Mouse (Mus musculus) thymus, postnatal 4 days (tissue): ENCODE data around the gene Arfgap2.

ENCODE experiments used
- DNase-seq: peaks from one replicate; pipeline ENCODE4 v3.0.0; 2021

Arfgap2 gene

DNA sequence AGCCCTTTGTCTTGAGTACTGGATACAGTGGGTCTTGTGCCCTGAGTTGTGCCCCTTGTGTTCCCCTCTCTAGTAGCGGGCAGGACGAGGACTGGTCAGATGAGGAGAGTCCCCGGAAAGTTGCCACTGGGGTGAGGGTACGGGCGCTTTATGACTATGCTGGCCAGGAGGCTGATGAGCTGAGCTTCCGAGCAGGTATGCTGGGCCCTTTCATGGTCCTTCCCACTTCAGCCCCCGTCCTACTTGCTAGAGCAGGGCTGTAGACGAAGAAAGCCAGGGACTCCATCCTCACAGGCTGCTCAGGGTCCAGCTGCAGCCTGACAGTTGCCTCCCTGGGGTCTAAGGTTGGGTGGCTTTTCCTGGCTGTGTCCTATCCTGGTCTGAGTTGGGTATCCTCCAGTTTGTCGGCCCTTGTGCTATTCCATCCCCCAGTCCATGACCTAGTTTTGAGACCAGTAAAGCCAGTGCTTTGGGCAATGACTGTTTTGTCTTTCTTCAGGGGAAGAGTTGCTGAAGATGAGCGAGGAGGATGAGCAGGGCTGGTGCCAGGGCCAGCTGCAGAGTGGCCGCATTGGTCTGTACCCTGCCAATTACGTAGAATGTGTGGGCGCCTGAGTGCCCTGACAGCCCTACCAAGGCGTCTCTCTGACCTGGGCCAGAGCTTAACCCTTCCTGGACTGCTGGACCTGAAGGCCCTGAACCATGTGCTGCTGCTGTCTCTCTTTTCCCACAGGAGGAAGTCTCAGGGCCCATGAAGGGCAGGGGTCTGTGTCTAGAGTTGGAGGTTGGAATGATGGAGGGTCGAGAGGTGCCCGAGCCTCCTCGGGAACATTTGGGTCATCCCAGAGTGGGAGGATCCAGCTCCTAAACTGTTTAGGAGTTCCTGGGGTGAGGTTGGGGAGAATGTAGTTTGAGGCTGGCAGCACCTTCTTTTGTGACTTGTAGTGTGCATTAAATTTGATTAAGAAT is 798 bp upstream of the Arfgap2 start:
- no peak for DNase-seq

DNA sequence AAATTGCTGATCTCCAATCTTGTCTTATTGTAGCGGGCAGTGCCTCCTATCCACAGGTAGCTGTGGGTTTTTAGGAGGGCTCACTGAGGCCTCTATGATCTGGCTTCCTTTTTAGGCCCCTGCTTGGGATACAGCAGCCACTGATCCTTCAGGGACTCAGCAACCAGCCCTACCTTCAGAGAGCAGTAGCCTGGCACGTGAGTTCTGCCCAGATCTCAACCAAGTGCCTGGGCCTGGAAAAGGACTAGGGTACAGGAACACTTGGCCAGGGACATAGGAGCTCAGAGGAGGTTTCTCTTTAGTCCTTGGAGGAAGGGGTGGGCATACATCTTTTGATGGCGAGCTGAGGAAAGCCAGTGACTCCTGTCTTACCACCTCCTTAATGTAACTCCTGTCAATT is 3.3 kb downstream of the Arfgap2 start:
- no peak for DNase-seq

DNA sequence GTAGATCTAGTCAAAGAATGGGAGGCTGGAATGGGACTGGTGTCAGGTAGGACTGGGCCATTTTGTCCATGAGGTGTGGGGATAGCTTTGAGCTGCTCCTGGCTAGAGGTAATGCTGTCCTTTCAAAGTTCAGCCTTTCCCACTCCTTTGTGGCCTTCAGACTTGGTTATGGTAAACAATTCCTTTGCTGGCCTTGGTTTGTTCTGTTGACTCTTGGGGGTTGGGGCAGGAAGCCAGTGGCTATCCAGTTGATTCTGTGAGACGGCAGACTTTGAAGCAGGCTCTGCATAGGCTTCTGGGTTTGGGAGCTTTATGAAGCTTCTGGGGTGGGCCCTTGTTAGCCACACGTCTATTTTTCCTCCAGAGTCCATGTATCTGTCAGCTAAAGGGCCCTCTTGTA is 3.9 kb downstream of the Arfgap2 start:
- no peak for DNase-seq

DNA sequence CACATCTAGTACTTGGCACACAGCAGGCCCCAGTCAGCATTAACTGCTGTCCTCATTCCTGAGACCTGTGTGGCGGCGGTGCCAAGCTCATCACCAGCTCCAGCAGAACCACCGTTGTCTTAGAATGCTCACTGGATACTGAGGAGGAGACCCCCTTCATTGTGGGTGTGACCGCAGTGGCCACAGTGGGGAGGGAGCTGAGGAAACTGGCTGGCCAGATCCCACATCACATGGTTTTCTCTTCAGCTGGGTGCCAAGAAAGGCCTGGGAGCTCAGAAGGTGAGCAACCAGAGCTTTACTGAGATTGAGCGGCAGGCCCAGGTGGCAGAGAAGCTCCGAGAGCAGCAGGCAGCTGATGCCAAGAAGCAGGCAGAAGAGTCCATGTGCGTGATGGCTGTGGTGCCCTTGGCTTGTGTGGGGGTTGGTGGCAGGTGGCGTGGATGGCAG is 4.9 kb downstream of the Arfgap2 start:
- no peak for DNase-seq

DNA sequence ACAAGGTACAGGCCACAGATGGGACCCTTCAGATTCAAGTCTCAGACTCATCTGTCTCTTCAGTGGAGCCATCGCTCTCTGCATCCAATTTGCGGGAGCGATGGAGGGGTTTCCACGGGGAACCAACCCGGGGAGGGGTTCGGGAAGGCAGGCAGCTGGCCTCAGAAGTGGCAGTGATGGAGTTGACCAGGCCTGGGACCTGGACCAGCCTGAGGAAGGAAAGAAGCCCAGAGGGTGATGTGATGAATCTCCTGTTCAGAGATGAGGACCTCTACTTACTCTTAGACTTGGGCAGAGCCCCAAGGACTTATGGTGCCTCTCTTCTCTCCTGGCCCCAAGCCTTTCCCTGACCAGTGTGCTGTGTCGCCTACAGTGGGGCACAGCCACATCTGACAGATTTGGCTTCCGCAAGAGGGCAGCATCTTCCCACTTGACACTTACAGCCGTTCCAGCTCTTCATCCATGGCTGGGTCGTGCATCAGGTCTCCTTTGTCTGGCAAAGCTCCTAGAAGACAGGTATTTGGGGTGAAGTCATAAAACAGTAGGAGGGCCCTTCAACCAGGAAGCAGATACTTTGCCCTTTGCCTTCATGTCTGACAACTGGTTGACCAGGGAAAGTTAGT is 14.1 kb downstream of the Arfgap2 start:
- peak; percentile 69 for DNase-seq

DNA sequence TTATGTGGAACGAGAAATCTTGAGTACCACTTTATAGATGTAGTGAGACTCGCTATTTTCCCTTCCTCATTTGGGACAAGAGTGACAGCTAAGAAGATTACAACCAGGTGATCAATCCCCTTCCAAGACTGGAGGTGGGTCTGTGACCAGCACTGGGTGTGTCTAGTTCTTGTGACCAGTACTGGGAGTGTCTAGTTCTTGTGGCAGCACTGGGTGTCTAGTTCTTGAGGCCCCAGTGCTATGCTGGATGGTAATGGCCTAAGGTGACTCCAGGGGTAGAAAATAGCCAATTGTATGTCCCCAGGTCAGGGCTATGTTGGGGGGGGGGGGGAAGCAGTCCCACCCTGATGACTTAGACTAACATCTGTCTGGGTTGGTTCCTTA is 14.6 kb downstream of the Arfgap2 start:
- DNase-seq = no peak

DNA sequence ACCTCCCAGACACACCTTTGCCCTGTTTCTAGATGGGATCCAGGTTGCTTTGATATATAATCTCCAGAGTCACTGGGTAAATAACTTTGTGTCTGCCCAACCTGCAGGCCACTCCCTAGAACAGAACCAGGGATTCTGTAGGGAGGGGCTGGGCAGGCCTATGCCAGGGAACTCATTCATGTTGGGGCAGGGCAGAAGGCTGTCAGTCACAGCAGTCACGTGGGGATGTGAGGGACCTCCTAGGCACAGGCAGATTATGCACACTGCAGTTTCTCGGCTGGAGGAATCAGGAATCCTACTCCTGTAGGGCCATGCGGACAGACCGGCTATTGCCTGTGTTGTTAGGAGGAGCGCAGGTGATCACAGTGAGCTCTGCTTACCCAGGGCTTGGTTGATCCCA is 16.6 kb downstream of the Arfgap2 start:
- DNase-seq = peak; percentile 7

DNA sequence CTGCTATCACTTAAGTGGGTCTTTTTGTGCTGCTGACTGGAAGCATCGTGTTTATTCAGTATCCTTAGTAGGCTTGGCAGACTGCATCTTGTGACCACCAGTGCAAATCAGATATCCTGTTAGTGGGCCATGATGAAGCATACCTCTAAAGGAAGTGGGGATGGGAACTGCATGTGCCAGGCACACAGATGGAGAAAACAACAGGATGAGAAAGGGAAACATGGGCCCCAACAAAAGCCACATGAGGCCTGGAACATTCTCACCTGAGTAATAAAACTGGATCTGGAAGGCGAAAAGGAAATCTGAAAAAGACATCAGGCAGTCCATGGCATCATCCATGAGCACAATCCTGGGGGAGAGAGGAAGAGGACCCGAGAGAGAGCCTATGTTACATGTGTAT is 19.2 kb downstream of the Arfgap2 start:
- no peak for DNase-seq

DNA sequence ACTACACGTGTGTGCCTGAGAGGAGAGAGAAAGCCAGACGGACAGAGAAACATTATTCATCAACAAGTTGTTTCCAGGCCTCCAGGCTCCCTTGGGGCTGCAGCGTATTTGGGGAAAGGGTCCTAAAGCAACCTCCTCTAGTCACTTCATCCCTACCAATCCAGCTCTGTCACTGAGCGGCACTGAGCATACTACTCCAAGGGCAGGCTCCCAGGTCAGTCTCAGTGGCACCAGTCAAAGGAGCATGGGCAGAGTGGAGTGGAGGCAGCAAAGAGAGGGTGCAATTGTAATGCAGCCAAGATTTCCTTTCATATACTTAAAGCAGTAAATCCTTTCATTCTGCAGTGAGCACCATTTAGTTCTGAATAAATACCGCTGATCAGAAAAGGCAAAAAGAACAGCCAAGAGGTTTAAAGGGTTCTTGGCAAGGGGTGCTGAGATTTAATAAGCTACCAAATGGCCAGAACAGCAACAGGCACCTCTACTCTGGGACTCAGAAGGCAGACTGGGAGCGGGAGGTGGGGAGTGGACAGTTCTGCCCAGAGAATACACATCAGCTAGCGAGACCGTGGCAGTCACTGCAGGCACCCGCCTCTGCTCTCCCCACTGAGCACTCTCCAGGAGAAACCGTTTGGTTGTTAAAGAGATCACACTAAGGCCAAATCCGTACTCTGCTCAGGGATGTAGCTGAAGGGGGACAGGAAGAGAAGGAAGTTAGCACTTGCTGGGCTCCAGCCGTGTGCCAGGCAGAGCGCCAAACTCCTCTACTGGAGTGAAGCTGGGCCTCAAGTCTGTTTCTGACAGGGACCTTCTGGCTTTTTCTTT is 19.8 kb downstream of the Arfgap2 start:
- DNase-seq = no peak

DNA sequence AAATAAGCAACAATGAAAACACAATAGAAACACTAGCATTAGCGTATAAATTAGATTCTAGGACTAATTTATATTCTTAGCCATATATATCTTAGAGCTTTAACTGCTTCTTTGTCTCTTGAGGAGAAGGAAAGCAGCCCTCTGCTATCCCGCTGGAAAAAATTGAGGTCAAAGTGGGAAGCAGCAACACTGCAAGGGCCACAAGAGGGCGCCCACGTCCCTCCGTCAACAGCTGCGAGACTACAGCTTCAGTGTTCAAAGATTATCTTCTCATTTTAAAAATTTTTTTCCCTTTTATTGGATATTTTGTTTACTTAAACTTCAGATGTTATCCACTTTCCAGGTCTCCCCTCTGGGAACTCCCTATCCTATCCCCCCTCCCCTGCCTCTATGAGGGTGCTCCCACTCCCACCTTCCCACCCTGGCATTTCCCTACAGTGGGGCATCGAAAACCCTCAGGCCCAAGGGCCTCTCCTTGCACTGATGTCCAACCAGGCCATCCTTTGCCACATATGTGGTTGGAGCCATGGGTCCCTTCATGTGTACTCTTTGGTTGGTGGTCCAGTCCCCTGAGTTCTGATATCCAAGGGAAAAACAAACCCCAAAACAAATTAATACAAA is 21.2 kb downstream of the Arfgap2 start:
- DNase-seq = peak; percentile 87

DNA sequence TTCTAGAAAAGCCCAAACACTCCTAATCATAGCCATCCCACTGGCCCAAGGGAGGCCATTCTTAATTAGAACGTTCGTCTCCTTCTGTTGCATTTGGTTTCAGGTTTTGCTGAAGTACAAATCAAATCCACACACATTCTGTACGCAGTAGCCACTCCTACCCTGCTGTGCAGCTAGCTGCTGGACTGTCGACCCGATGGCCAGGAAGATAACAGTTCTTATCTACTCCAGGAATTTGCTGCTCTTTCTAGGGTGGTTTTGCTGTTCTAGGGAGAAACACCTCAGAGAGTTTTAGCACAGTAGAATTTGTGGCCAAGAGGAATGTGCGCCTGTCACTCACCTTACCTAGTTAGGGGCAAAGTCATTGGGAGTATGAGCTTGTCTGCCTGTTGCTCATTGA is 22.8 kb downstream of the Arfgap2 start:
- no peak for DNase-seq

DNA sequence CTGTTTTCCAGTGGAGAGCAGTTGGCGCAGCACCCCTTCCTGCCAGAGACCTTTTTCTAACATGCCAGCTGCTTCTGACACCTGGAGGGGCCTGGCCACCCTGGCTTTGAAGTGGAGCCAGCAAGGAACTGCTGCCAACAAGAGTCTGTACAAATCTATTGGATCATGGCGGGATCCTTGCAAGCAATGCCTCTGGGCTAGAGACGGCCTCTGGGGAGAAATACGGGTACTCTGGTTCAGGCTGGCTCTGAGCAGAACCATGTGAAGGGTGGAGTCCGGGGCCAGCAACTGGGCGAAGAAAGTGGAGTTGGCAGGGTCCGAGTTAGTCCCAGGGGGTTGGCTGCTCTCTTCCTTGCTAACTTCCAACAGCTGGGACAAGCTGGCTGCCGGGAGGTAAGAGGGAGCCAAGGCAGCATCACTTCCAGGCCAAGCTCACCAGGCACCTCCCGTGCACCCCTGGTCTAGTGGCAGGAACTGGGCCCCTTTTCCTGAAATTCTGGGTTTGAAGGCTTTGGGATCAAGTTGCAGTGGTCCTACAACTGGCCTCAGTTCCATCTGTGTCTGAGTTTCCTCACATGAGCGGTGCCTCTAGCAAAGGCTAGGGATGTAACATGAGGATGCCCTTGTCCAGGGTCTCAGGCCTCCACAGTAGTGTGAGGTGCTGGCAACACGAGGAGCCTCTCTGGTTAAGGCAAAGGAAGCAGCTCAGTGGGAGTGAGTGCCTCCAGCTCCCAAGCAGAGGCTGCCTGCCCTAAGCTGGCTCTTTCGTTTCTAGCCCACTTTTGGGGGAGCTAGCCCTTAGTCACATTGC is 26.6 kb downstream of the Arfgap2 start:
- DNase-seq = no peak

DNA sequence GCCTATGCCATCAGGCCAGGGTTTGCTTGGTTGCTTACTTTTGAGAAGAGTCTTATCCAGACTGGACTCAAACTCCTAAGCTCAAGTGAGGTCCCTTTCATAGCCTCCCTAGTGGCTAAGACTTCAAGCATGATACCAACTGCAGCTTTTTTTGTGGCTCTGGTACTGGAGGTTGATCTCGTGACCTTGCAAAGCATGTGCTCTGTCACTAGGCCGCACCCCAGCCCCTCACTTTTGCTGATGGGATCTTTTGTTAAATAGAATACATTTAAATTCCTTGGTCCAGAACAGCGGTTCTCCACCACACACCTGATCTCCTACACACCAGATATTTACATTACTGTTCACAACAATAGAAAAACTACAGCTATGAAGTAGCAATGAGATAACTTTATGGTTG is 29.5 kb downstream of the Arfgap2 start:
- no peak for DNase-seq

DNA sequence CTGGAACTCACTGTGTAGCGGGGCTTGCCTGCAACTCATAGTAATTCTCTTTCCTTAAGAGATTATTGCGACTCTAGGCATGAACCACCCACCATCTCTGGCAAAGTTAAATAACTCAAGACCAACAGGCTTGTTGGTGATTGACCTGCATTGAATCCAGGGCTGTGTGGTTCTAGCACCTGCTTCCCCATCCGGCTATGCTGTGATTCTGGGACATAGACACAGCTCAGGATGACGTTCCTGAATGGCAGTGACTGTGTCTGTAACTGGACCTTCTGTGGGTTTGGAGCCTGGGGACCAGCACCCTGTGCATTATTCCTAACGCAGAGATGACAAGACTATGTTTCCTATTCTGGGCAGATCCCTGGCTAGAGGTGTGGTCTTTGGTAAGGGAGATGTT is 31.1 kb downstream of the Arfgap2 start:
- DNase-seq = no peak

DNA sequence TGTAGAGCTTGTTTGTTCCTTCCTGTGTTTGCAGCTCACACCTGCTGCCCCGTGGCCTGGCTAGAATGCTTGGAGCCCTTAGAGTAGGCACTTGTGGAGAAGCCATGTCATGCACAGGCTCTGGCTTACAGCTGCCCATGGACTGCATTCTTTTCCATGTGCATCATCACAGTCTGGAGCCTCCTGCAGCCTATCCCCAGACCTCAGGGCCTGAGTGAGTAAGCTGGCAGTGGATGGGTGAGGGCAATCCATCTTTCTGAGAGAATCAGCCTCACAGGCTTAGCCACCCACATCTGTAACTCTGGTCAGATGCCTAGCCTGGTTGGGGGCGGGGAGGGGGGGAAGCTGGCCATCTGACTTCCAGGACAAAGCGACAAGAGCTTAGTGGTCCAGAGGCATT is 34.4 kb downstream of the Arfgap2 start:
- DNase-seq = no peak

DNA sequence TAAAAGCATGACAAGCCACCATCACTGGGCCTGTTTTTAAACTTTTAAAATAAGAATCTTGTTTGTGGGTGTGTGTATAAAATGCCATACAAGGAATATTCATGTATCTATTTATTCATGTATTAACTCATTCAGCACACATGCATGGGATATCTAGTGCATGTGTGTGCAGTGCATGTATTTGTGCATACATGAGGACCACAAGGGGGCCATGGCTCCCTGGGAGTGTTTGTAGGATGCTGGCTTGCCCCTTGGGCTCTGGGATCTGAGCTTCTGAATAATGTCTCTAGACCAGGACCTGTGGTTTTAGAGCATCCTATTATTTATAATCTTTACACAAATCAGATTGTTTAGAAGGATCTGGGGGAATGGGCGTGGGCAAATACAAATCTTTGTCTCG is 36.0 kb downstream of the Arfgap2 start:
- no peak for DNase-seq

DNA sequence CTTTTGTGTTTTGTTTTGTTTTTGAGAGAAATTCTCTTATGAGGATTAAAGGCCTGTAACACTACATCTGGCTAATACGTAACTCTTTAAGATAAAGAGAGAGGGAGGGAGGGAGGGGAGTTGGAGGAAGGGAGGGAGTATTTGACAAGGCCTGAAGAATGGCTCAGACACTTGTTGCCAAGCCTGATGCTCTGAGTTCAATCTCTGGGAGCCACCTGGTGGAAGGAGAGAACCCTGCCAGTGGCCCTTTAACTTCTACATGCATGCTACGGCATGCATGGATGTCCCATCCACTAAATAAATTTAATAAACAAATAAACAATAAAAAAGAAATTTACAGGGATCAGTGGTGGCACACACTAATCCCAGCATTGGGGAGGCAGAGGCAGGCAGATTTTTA is 37.1 kb downstream of the Arfgap2 start:
- no peak for DNase-seq

DNA sequence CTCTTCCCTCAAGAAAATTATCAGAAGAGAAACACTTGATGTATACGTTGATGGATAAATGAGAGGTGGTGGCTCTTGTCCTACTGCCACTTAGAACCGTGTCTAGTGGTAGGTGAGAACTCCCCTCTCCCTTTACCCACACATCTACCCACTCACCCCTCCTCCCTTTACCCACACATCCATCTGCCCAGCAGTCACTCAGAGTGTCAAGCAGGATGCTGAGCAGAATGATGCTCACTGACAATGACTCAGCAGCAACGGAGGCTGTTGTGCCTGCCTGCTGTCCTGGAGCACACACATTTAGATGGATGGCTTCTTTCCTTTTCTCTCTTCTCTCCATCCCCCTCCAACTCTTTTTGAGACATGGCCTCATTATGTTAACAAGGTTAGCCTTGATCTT is 38.1 kb downstream of the Arfgap2 start:
- DNase-seq = no peak

DNA sequence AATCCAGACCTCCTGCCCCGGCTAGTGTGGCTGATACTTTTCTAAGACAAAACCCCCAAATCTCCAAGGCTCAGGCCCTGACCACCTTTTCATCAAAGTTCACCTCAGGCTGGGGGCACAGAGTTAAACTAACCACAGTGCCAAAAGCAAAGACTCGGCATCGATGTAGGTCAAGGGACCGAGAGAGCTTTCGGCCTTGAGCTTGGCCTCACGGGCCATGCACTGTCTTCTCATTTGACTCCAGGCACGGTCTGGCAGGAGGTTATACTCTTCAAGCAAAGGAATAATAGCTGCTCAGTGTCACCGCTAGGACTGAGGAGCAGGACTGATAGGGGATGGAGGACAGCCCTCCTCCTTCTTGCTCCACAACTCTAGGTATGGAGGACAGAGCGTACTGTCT is 41.2 kb downstream of the Arfgap2 start:
- no peak for DNase-seq

DNA sequence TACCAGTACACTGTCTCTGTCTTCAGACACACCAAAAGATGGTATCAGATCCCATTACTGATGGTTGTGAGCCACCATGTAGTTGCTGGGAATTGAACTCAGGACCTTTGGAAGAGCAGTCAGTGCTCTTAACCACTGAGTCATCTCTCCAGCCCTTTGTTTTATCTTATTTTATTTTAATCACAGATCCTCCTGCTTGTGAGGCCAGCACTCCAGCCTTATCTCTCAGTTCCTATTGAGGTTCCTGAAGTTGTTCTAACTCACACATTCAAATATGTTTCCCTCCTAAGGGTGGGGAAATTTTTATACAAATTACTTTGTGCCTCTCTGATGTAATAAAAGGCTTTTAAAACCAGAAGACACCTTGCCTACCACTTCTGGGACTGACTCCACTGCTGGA is 41.8 kb downstream of the Arfgap2 start:
- no peak for DNase-seq

DNA sequence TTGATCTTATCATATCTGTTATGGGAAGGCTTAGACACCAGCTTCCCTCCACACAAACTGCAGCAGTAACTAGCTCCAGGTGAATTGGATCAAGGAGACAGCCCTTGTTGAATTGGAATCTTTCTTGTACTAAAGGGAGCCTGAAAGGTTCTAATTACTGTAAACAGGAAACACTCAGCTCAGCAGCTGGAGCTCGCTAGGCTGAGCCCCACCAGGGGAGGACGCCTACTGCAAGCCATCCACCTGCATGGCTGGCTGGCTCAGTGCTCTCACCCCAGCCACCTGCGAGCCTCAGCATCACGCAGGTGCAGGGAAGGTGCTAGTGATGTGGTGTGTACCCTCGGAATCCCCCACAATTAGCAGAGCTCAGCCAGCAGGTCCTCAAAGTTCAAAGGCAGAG is 43.9 kb downstream of the Arfgap2 start:
- peak; percentile 76 for DNase-seq

DNA sequence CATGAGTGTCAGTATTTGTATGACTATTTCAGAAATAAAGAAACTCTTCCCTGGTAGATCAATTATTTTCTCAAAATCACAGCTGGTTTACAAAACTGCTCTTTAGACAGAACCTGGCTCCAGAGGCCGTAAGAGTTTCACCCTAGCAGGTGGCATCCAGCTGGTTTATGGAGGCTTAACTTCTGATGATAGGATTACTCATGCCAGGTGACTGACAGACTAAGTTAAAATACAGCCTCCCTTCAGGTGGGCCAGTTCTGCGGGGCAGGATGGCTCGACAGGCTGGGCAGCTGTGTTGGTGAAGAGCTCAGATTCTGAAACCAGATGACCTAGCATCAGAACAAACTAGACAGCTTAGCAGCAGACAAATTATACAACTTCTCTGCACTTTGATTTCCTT is 44.8 kb downstream of the Arfgap2 start:
- no peak for DNase-seq
